ENCODE assay signal across 10 mouse cellular contexts in genomic region chr16:90521951-90522255, GRCm38 (mm10).
A peak's percentile ranks its signal among the peaks of the same experiment; 100 is the strongest.
DNase-seq lines count a peak whose midpoint lies in the region; ATAC-seq lines count a peak whose summit lies in the region.
"Had no signal": no experiment of that assay in that cellular context is flagged by ENCODE, and none has a peak within 500 bp of the region (broad histone marks: within the 10 kb centered on the region; RNA-seq: fewer than 3 reads in every experiment).

No protein-coding gene starts in this region.

- peaks cover 7% of the 10 kb centered on the region for H3K4me1 ChIP-seq in forebrain, embryonic 11.5 days (replicated peaks; ENCODE audit: control insufficient read depth, insufficient read depth, low read length)
- H3K4me1 ChIP-seq in limb, embryonic 10.5 days: peaks cover 66% of the 10 kb centered on the region
- peaks cover 37% of the 10 kb centered on the region for H3K4me1 ChIP-seq in neural tube, embryonic 13.5 days (replicated peaks)

- H3K36me3 ChIP-seq in forebrain, embryonic 11.5 days (ENCODE audit: control insufficient read depth, insufficient read depth, low read length): no peaks in the 10 kb centered on the region
- H3K36me3 ChIP-seq in limb, embryonic 10.5 days: no peaks in the 10 kb centered on the region
- H3K36me3 ChIP-seq in neural tube, embryonic 13.5 days: no peaks in the 10 kb centered on the region
- H3K36me3 ChIP-seq: kidney, embryonic 15.5 days; lung, embryonic 15.5 days had no signal

- H3K9ac ChIP-seq in forebrain, embryonic 11.5 days (ENCODE audit: low read length): peak overlapping the region; percentile 46; the same call in 1 of the 2 replicates
- peak overlapping the region; percentile 22 for H3K9ac ChIP-seq in neural tube, embryonic 13.5 days
- H3K9ac ChIP-seq: kidney, embryonic 15.5 days; lung, embryonic 15.5 days had no signal

- no peak overlapping the region for H3K4me3 ChIP-seq in forebrain, embryonic 11.5 days (ENCODE audit: low read depth, low read length)
- no peak overlapping the region for H3K4me3 ChIP-seq in limb, embryonic 10.5 days
- no peak overlapping the region for H3K4me3 ChIP-seq in neural tube, embryonic 13.5 days
- H3K4me3 ChIP-seq: kidney, embryonic 15.5 days; lung, embryonic 15.5 days had no signal

- H3K4me2 ChIP-seq in forebrain, embryonic 11.5 days (ENCODE audit: low read depth, low read length, severe bottlenecking): no peak overlapping the region; the same call in 1 of the 2 replicates
- H3K4me2 ChIP-seq in neural tube, embryonic 13.5 days: peak overlapping the region; percentile 3
- H3K4me2 ChIP-seq: kidney, embryonic 15.5 days; lung, embryonic 15.5 days had no signal

- H3K9me3 ChIP-seq in forebrain, embryonic 11.5 days (ENCODE audit: control insufficient read depth, low read length): no peaks in the 10 kb centered on the region
- H3K9me3 ChIP-seq in limb, embryonic 10.5 days (replicated peaks): no peaks in the 10 kb centered on the region
- no peaks in the 10 kb centered on the region for H3K9me3 ChIP-seq in neural tube, embryonic 13.5 days
- H3K9me3 ChIP-seq: kidney, embryonic 15.5 days; lung, embryonic 15.5 days had no signal

- peak; percentile 89 for ATAC-seq in forebrain, embryonic 11.5 days (replicated peaks; ENCODE audit: low FRiP score)
- peak; percentile 73 for ATAC-seq in neural tube, embryonic 13.5 days (ENCODE audit: low read depth)

- WGBS in forebrain, embryonic 11.5 days: 3% methylated on average over 3 of the region's 3 CpGs
- WGBS in limb, embryonic 10.5 days: 35% methylated on average over 3 of the region's 3 CpGs
- WGBS in neural tube, embryonic 13.5 days: 17% methylated on average over 3 of the region's 3 CpGs

- peak; percentile 73 for DNase-seq in brain, embryonic 18.5 days (ENCODE audit: low read depth, low spot score)
- DNase-seq in forebrain, embryonic 11.5 days (ENCODE audit: low spot score): no peak
- no peak for DNase-seq in limb, embryonic 10.5 days (ENCODE audit: low spot score)
- no peak for DNase-seq in lung, postnatal 36 days
- no peak for DNase-seq in lung, postnatal 14 days
- DNase-seq in thymus, adult 18-20 months: no peak
- DNase-seq: adrenal gland, postnatal 10 days had no signal

- H3K27me3 ChIP-seq in forebrain, embryonic 11.5 days (ENCODE audit: control insufficient read depth, insufficient read depth, low read length): no peaks in the 10 kb centered on the region
- no peaks in the 10 kb centered on the region for H3K27me3 ChIP-seq in limb, embryonic 10.5 days (ENCODE audit: low read depth, poor library complexity, severe bottlenecking)
- H3K27me3 ChIP-seq in neural tube, embryonic 13.5 days: no peaks in the 10 kb centered on the region
- H3K27me3 ChIP-seq: kidney, embryonic 15.5 days; lung, embryonic 15.5 days had no signal

- H3K27ac ChIP-seq in forebrain, embryonic 11.5 days (ENCODE audit: low read depth, low read length): no peak overlapping the region; the same call in 1 of the 2 replicates
- H3K27ac ChIP-seq in limb, embryonic 10.5 days: peak overlapping the region; percentile 79
- H3K27ac ChIP-seq in neural tube, embryonic 13.5 days (replicated peaks): peak overlapping the region; percentile 68
- H3K27ac ChIP-seq: kidney, embryonic 15.5 days; lung, embryonic 15.5 days had no signal
